Mouse (Mus musculus) adrenal gland (tissue): Measurements from ENCODE around the gene Rassf2.

ENCODE experiments used
- intact Hi-C: fragments of 180-260 bp; cut with DNase I; formaldehyde crosslinking; loops from one replicate; pipeline ENCODE4 v1.15.1; 2025
- long read RNA-seq, 2 experiments: library from polyadenylated mRNA; unstranded; transcript quantifications; one replicate each; pipeline ENCODE4 v2.0.0; 2020; ENCODE audit warnings: borderline replicate concordance in 1 of 2; ENCODE audit not compliant: insufficient replicate concordance in 1 of 2

Rassf2 gene
- long read RNA-seq, experiment 1, result 0 reads
- long read RNA-seq, experiment 2, full-length matches to known transcripts, result 1 of 5 reads
- long read RNA-seq, experiment 2, partial matches to known transcripts, result 0 of 5 reads
- long read RNA-seq, experiment 2, other reads (novel, unspliced or antisense), result 4 of 5 reads

DNA sequence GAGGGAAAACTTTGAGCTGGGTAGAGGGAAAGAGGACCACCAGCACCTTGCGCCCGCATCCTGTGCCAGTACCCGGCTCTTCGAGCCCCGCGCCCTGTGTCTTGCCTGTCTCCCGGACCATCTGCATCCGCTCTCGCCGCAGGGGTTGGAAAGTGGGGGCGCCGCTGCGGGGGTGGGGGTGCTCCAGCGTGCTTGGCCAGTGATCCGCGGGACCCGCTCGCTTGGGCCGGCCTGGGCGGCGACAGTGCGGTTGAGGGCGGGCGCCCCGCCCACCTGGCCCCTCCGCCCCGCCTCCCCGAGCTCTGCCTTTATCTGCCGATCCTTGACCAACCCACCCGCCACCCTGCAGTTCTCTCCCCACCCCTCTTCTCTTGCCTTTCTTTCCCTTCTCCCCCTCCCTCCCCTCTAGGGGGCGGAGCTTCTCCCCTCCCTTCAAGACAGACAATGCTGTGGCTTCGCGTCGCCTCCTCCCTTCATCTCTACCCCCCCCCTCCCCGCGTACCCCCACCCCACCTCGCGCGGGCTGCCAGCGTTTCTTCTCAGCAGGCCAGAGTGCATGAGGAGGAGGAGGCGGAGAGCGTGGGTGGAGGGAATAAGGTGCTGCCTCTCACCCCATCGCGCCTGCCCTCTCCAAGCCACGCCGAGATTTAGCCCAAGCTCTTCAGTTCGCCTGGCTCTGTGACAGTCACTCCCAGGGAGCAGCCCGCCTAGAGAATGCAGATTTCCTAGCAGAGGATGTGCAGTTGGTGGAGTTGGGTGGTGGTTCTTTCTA is at the start of gene Rassf2:
Gene Rassf2 (minus strand): TSS at position 613 of the 772 bp plus-strand sequence.
- intact Hi-C loops, result no loop called here

GRCm38 (mm10) chr2:132079139-132079538 is 49.1 kb upstream of the Rassf2 start:
- intact Hi-C loops, result no loop called here

- intact Hi-C loops, result no loop called here
Measured at GRCm38 (mm10) chr2:132073052-132073451, 43.0 kb upstream of the Rassf2 start.

DNA sequence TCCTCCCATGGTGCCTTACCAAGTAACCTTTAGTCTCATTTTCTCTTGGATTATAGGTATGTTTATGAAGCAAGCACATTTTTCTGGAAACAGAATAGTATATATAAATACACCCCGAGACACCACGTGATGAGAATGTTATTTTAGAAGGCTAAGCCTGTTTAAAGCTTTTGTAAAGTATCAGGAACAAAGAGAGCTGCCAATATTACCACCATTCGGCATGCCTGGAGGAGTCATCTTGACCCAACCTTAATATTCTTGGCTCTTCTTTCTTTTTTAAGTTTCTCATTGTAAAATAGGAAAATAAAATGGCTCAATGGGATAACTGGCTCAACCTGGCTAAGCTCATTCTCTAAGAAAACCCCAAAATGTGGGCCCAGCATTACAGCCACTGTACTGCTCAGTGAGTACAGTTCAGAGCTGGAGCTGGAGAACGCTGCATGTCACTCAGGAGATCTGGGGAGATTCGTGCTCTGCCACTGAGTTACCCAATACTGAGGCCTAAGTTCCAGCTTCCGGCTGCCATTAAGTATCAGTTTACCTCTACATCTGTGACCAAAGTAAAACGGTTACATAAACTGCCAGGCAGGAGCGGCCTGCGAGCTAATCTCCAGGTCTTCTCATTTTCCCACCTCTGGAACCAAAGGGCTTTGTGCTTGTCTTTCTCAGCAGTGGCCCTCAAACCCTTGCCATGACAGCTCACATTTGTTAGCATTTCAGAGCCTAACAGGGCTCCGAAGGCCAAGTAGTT is 40.1 kb upstream of the Rassf2 start:
- intact Hi-C loops, result no loop called here

- intact Hi-C loops, result no loop called here
Measured at GRCm38 (mm10) chr2:132064185-132064831, 34.2 kb upstream of the Rassf2 start.

DNA sequence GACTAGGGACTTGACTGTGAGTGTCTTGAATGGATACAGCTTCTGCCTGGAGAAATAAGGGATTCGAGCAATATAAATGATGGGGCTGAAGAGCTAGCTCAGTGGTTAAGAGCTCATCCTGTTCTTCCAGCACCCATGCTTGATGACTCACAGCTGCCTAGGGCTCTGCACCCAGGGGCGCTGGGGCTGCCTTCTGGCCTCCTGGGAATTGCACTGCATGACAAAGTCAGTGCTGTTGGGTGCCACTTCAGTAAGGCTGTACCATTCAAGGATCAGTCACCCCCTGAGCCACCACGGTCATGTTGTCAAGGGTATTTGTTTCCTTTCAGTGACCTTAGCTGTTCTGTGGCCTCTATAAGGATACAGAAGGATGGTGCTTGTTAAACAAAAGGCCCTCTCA is 33.7 kb upstream of the Rassf2 start:
- intact Hi-C loops, result no loop called here

DNA sequence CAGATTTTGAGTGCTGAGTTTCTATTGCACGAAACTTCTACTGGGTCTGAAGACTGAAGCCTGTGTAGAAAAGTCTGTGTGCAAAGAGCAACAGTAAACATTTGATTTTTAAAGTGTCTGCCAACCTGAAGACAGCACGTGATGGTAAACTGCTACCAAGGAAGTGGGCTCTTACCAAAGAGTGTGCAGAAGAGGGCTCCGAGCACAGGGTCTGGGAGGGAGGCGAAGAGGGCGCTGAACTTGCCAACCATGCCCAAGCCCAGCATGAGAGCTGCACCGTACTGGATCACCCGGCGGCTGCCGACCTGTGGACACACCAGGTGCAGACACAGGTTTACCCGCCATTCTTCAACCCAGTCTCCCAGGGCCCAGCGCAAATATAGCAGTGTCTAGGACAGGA is 31.8 kb upstream of the Rassf2 start:
- intact Hi-C loops, result no loop called here

GRCm38 (mm10) chr2:132059919-132060318 is 29.9 kb upstream of the Rassf2 start:
- intact Hi-C loops, result loop anchor here (5.0 kb wide), 1 partner anchor 78 kb away; no protein-coding TSS in a partner anchor

DNA sequence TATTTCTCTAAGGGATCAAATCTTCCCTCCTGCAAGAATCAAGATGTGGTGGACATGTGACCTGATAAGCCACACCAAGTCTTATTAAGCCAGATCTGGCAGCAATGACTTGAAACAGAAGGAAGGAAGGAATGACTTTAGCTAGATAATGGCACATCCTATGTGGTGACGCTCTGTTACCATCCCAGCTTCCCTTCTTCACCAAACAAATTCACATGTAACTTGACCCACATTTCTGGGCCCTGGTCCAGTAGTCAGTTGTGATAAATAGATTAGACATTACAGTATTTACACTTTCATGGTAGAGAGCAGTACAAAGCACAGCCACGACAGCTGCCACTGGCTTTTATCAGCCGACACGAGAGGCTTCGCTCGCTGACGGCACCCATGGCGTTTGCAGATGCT is 25.3 kb upstream of the Rassf2 start:
- intact Hi-C loops, result loop anchor here (5.0 kb wide), 1 partner anchor 73 kb away; no protein-coding TSS in a partner anchor

GRCm38 (mm10) chr2:132053824-132054223 is 23.8 kb upstream of the Rassf2 start:
- intact Hi-C loops, result no loop called here

DNA sequence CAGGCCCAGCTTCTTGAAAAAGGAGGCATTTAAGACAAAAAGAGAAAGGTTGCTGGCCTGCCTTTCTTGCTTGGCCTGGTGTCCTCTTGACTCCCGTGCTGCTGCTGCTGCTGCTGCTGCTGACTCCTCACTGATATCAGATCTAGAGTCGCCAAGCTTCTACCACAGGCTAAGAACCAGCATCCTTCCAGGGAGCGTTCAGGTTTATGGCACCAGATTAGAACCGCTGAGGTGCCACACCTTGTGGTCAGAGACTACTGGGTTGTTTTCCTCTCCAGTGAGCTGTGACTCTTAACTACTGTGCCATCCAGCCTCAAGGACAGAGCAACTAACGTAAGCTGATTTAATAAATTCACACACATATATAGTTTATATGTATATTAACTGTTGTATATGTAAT is 21.7 kb upstream of the Rassf2 start:
- intact Hi-C loops, result no loop called here

DNA sequence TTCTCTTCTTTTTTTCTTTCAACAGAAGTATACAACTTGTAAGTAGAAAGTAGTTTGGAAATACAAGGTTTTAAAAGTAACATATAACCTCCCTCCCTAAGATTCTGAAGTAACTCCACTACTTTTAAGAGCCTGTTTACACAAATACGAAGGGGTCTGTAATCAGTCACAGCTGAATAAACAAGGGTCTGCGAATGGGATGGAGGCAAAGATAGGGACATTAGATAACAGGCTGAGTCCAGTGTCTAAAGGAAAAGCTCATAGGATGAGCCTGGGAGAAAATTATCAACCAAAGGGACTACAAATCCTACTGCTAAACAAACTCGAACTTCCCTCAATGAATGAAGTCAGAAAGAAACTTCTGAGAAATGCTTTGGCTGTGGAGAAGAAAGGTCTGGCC is 19.9 kb upstream of the Rassf2 start:
- intact Hi-C loops, result no loop called here

DNA sequence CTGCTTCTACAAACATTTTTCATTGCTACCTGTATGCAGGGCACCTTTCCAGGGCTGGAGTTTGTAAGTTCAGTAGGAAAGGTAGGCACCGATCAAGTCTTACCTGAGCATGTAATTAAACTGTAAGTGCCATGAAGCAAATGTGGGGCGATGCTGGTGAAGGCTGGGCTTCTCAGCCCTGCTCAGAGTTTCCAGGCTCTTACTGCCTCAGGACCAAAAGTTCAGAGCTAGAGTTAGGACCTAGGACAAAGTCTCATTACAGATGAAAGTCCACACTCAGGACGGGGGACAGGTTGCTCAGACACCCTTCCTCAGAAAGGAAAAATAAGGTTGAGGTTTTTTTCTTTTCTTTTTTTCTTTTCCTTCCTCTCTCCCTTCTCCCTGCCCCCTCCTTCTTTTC is 19.4 kb upstream of the Rassf2 start:
- intact Hi-C loops, result no loop called here

GRCm38 (mm10) chr2:132048143-132048772 is 18.2 kb upstream of the Rassf2 start:
- intact Hi-C loops, result no loop called here

DNA sequence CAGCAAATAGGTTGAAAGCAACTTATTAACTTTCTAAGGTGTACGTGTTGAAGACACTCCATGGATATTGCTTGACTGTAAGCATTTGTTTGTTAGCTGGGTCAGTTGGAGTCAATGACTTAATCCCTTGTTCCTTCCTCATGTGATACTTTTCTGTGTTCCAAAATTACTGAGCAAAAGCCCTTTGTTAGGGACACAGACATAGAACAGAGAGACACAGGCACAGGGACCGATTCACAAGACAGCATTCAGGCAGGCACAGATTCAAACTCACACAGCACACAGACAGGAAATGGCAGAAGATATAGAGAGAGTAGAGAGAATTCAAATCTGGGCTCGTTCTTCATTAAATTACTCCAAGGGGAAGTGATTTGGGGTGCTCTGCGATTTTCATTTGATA is 17.3 kb upstream of the Rassf2 start:
- intact Hi-C loops, result no loop called here

DNA sequence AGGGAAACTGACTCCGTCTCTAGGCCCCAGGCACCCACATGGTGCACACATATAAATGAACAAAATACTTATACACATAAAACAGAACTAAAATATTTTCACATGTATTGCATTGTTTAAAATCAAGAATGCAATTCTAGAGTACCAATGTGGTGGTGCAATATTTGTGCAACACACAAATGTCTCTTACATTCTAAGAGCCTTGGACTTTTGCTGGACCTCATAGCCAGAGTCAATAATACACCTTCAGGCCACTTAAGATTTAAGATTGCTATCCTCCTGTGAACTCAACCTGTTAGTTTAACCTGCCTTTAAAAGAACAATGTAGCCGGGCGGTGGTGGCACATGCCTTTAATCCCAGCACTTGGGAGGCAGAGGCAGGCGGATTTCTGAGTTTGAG is 16.6 kb upstream of the Rassf2 start:
- intact Hi-C loops, result no loop called here

DNA sequence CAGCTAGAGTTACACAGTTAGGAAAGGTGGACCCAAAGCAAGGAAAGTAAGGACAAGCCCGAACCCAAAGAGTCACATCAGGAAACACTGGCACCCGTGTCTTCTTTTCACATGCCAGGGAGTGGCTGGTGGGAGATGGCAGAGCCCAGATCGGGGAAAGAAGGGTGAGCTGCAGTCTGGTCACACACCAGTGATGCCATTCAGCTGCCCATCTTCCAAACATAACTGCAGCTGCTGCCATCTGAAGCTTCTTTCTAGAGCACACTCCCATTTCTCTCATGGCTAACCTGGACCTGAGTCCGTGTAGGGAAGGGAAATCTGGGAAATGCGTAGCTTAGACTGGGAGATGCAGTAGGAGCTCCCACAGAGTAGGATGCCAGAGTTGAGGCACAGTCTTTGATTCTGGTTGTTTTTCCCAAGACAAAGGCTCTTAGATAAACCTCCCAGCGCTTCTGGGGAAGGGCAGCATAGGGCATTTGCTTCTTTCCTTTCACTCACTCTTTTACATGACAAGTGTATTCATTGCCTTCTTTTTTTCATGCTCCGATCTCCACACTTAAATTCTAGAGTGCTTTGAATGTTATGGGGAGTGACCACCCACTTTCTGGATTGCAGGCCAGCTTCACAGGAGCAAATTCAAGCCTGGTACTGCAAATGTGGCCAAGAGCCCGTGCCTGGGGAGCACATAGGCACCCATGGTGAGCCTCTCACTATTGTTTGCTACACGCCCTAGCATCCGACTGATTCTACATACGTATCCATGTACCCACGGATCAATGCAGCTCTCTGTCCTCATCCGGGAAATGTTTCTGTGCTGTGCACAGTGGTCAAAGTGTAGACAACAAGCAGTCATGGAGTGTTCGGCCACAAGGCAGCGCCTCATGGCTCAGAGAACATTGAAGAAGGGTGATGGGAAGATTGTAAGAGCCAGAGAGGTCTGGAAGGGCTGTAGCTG is 14.5 kb upstream of the Rassf2 start:
- intact Hi-C loops, result no loop called here

DNA sequence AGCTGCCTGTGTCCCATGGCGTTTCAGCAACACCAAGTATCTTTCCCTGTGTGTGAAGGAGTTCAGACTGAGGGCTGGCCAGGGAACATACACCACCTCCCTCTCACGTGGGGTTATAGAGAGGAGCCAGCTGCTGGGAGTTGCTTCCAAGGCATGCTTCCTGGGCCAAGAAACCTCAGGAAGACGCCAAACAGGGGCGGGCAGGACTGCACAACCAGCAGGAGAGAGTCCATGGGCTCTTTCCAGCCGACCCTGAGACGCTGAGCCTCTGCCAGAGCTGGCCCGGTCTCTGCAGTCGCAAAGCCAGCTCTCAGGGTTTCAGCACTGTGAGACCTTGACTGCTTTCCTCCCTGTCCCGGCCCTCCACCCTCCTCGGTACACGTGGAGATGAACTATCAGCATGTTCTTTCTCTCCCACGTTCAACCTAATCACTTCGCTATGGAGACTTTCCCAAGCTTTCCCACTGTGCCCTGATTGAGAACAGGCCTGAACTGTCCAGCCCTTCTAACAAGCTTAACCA is 13.1 kb upstream of the Rassf2 start:
- intact Hi-C loops, result no loop called here

DNA sequence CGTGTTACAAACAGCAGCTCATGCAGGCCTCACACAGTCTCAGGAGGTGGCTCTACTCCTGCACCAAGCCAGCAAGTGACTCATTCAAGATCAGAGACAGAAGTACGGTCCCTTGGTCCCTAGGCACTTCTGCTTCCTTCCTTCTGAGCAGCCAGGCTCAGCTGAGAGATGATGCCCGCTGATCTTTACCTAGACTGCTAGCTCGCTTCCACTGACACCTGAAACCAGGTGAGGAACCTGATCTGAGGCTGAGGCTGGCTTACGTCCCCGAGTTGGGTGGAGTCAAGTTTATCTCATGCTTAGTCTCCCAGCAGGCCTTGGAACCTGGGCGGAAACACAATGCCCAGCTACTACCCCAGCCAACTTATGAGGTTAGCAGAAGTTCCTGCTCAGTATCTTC is 9.8 kb upstream of the Rassf2 start:
- intact Hi-C loops, result loop anchor here (5.0 kb wide), 1 partner anchor 48 kb away; no protein-coding TSS in a partner anchor

- intact Hi-C loops, result loop anchor here (5.0 kb wide), 1 partner anchor 44 kb away; no protein-coding TSS in a partner anchor
Measured at GRCm38 (mm10) chr2:132036326-132036725, 6.3 kb upstream of the Rassf2 start.
